Comparison of ENCODE assay signal across 44 mouse cellular contexts in the genomic region with DNA sequence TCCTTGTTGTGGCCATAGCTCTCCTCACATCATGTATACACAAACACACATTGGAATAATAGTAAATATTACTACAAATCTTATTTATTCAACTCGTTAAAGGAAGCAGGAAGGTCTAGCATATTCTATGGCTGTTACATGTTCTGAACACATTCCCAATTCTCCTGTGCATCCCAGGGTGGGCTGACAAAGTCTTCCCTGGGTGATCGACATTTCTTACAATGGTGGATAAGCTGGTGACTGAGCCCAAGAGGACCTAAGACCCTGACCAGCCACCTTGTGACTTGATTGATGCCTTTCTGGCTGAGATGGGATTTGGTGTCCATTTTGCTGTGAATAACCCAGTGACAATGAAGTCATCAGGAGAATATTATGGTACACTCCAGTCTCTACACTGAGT. TPM values are rescaled to one million over a fixed set of nuclear protein-coding genes. Genes with fewer than 3 reads are reported as not detected.
"Had no signal": no experiment of that assay in that cellular context is flagged by ENCODE, and none has a peak within 500 bp of the region (broad histone marks: within the 10 kb centered on the region; RNA-seq: fewer than 3 reads in every experiment).

No protein-coding gene starts in this region.

- ATAC-seq: liver, embryonic 12.5 days; liver, postnatal 0 days; lung, postnatal 0 days; midbrain, embryonic 13.5 days; midbrain, embryonic 15.5 days; midbrain, embryonic 16.5 days had no signal

- H3K27me3 ChIP-seq: limb, embryonic 12.5 days; limb, embryonic 13.5 days; limb, embryonic 15.5 days; liver, embryonic 12.5 days; liver, embryonic 13.5 days; liver, embryonic 15.5 days; lung, embryonic 15.5 days; midbrain, embryonic 12.5 days; midbrain, embryonic 13.5 days; midbrain, embryonic 15.5 days; neural tube, embryonic 12.5 days had no signal

- DNase-seq: left cerebral cortex, postnatal 4 days; liver, embryonic 13.5 days; liver, postnatal 0 days; lung, adult 18-20 months; lung, adult 2 months; lung, embryonic 14.5 days; lung, postnatal 14 days; lung, postnatal 4 days; midbrain, embryonic 14.5 days had no signal

- H3K4me1 ChIP-seq: limb, embryonic 10.5 days; limb, embryonic 12.5 days; limb, embryonic 13.5 days; limb, embryonic 15.5 days; liver, embryonic 12.5 days; liver, embryonic 13.5 days; liver, embryonic 15.5 days; megakaryocyte, embryonic 14.5 days; midbrain, embryonic 10.5 days; midbrain, embryonic 12.5 days; midbrain, embryonic 13.5 days; midbrain, embryonic 15.5 days; neural tube, embryonic 12.5 days had no signal

- H3K36me3 ChIP-seq: limb, embryonic 10.5 days; limb, embryonic 12.5 days; limb, embryonic 13.5 days; limb, embryonic 15.5 days; liver, embryonic 12.5 days; liver, embryonic 13.5 days; liver, embryonic 15.5 days; lung, embryonic 15.5 days; midbrain, embryonic 10.5 days; midbrain, embryonic 12.5 days; midbrain, embryonic 13.5 days; midbrain, embryonic 15.5 days; neural tube, embryonic 12.5 days had no signal

- H3K9me3 ChIP-seq: limb, embryonic 15.5 days; liver, embryonic 12.5 days; liver, embryonic 13.5 days; liver, embryonic 15.5 days; lung, embryonic 15.5 days; midbrain, embryonic 15.5 days; neural tube, embryonic 12.5 days had no signal

- H3K27ac ChIP-seq: limb, embryonic 10.5 days; limb, embryonic 12.5 days; limb, embryonic 13.5 days; limb, embryonic 15.5 days; liver, embryonic 12.5 days; liver, embryonic 13.5 days; liver, embryonic 14.5 days; liver, embryonic 15.5 days; lung, embryonic 15.5 days; macrophage; midbrain, embryonic 10.5 days; midbrain, embryonic 12.5 days; midbrain, embryonic 13.5 days; midbrain, embryonic 15.5 days; neural tube, embryonic 12.5 days had no signal

- H3K4me2 ChIP-seq: limb, embryonic 12.5 days; limb, embryonic 13.5 days; limb, embryonic 15.5 days; liver, embryonic 11.5 days; liver, embryonic 12.5 days; liver, embryonic 13.5 days; liver, embryonic 15.5 days; lung, embryonic 14.5 days; lung, embryonic 15.5 days; midbrain, embryonic 11.5 days; midbrain, embryonic 12.5 days; midbrain, embryonic 13.5 days; midbrain, embryonic 15.5 days; neural tube, embryonic 12.5 days had no signal

- H3K4me3 ChIP-seq: limb, embryonic 10.5 days; limb, embryonic 12.5 days; limb, embryonic 13.5 days; limb, embryonic 15.5 days; liver, embryonic 12.5 days; liver, embryonic 13.5 days; liver, embryonic 15.5 days; lung, embryonic 15.5 days; megakaryocyte, embryonic 14.5 days; midbrain, embryonic 10.5 days; midbrain, embryonic 12.5 days; midbrain, embryonic 13.5 days; midbrain, embryonic 15.5 days; myocyte; neural tube, embryonic 12.5 days had no signal

- H3K9ac ChIP-seq: limb, embryonic 12.5 days; limb, embryonic 13.5 days; limb, embryonic 15.5 days; liver, embryonic 12.5 days; liver, embryonic 13.5 days; liver, embryonic 14.5 days; liver, embryonic 15.5 days; liver, postnatal 0 days; lung, embryonic 14.5 days; lung, embryonic 15.5 days; midbrain, embryonic 12.5 days; midbrain, embryonic 13.5 days; midbrain, embryonic 15.5 days; neural tube, embryonic 12.5 days had no signal

RNA-seq across cellular contexts. Expression of gene Cyp2d9, which starts 2.4 kb away (rescaled TPM):
- total RNA-seq: left cerebral cortex, adult 8-10 months; left cerebral cortex, postnatal 10 days; left cerebral cortex, postnatal 14 days; left cerebral cortex, postnatal 25 days; left cerebral cortex, postnatal 36 days; left cerebral cortex, postnatal 4 days; megakaryocyte progenitor cell, adult 5-6 weeks; megakaryocyte, adult 5-6 weeks; megakaryocyte-erythroid progenitor cell, adult 5-6 weeks; midbrain, postnatal 0 days; monocyte, adult 5-6 weeks had no signal
- polyA plus RNA-seq: limb, embryonic 10.5 days; limb, embryonic 11.5 days; limb, embryonic 12.5 days; limb, embryonic 13.5 days; lung, embryonic 14.5 days; lung, embryonic 15.5 days; lung, embryonic 16.5 days; lung, postnatal 0 days; macrophage; midbrain, embryonic 10.5 days; midbrain, embryonic 11.5 days; midbrain, embryonic 12.5 days; midbrain, embryonic 13.5 days; midbrain, embryonic 14.5 days; midbrain, embryonic 15.5 days; midbrain, embryonic 16.5 days; midbrain, postnatal 0 days; myocyte; neural tube, embryonic 11.5 days; neural tube, embryonic 12.5 days had no signal

RNA-seq across cellular contexts. Expression of gene Cyp2d10, which starts 28.6 kb away (rescaled TPM):
- total RNA-seq: left cerebral cortex, postnatal 10 days; left cerebral cortex, postnatal 14 days; left cerebral cortex, postnatal 25 days; left cerebral cortex, postnatal 36 days; left cerebral cortex, postnatal 4 days; megakaryocyte progenitor cell, adult 5-6 weeks; megakaryocyte, adult 5-6 weeks; megakaryocyte-erythroid progenitor cell, adult 5-6 weeks; midbrain, postnatal 0 days; monocyte, adult 5-6 weeks had no signal
- polyA plus RNA-seq: limb, embryonic 10.5 days; limb, embryonic 11.5 days; limb, embryonic 12.5 days; limb, embryonic 13.5 days; limb, embryonic 14.5 days; limb, embryonic 15.5 days; lung, embryonic 14.5 days; lung, embryonic 15.5 days; lung, postnatal 0 days; macrophage; midbrain, embryonic 10.5 days; midbrain, embryonic 11.5 days; midbrain, embryonic 12.5 days; midbrain, embryonic 13.5 days; midbrain, embryonic 14.5 days; midbrain, embryonic 15.5 days; midbrain, embryonic 16.5 days; midbrain, postnatal 0 days; myocyte; neural tube, embryonic 11.5 days; neural tube, embryonic 12.5 days had no signal

RNA-seq across cellular contexts. Expression of gene Cyp2d11, which starts 41.8 kb away (rescaled TPM):
- total RNA-seq: left cerebral cortex, postnatal 10 days; left cerebral cortex, postnatal 14 days; left cerebral cortex, postnatal 4 days; megakaryocyte progenitor cell, adult 5-6 weeks; megakaryocyte, adult 5-6 weeks; megakaryocyte-erythroid progenitor cell, adult 5-6 weeks; midbrain, postnatal 0 days; monocyte, adult 5-6 weeks had no signal
- polyA plus RNA-seq: limb, embryonic 10.5 days; limb, embryonic 11.5 days; limb, embryonic 12.5 days; limb, embryonic 13.5 days; limb, embryonic 14.5 days; limb, embryonic 15.5 days; liver, embryonic 11.5 days; liver, embryonic 12.5 days; liver, embryonic 13.5 days; liver, embryonic 15.5 days; liver, embryonic 16.5 days; lung, adult 2 months; lung, embryonic 14.5 days; lung, embryonic 15.5 days; lung, embryonic 16.5 days; lung, postnatal 0 days; macrophage; midbrain, embryonic 10.5 days; midbrain, embryonic 11.5 days; midbrain, embryonic 12.5 days; midbrain, embryonic 13.5 days; midbrain, embryonic 14.5 days; midbrain, embryonic 15.5 days; midbrain, embryonic 16.5 days; midbrain, postnatal 0 days; myocyte; neural tube, embryonic 11.5 days; neural tube, embryonic 12.5 days had no signal

RNA-seq across cellular contexts. Expression of gene Cyp2d22, which starts 55.5 kb away (rescaled TPM):
- total RNA-seq: megakaryocyte-erythroid progenitor cell, adult 5-6 weeks had no signal
- polyA plus RNA-seq: macrophage had no signal
